Mouse (Mus musculus) cerebellum, postnatal 14 days (tissue): ENCODE measurements around the gene Tmem217.

Experiments used
- DNase-seq, 2 experiments: peaks; one replicate each; pipeline ENCODE4 v3.0.0; 2021; ENCODE audit warnings: mixed read lengths in 2 of 2

Tmem217 gene

DNA sequence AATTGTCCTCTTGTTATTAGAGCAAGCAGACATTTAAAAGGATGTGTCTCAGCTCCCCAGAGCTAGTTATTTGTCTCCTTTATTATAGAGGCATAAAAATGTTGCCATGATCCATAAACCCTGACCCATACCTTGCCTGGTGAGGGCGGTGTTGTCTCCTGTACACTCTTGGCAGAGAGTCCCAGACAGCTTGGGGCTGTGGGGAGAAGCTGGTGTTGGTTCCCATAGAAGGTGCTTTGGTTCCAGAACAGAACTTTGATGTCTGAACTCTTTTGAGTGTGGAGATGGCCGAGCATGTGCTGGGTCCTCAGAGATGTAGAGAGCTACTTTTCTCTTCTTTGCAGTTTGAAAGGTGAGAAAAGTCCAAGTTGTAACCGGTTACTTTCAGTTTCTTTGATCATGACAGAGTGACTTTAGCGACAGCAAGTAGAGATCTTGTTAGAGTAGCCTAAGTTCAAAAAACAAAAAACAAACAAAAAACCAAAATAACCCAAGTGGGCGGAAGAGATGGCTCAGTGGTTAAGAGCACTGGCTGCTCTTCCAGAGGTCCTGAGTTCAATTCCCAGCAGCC, at the start of gene Tmem217:
Tmem217 (minus strand) TSS at position 224 of the 571 bp plus-strand sequence.
- DNase-seq = no peak

GRCm38 (mm10) chr17:29601391-29601790, 49.2 kb upstream of the Tmem217 start:
- no peak for DNase-seq

- peak in 1 of 2 experiments; percentile 43 for DNase-seq
Measured at GRCm38 (mm10) chr17:29599537-29599936, 47.4 kb upstream of the Tmem217 start.

GRCm38 (mm10) chr17:29599051-29599450, 46.9 kb upstream of the Tmem217 start:
- peak in 1 of 2 experiments; percentile 45 for DNase-seq

- DNase-seq = peak in 1 of 2 experiments; percentile 29
Measured at GRCm38 (mm10) chr17:29596771-29597132, 44.6 kb upstream of the Tmem217 start.

DNA sequence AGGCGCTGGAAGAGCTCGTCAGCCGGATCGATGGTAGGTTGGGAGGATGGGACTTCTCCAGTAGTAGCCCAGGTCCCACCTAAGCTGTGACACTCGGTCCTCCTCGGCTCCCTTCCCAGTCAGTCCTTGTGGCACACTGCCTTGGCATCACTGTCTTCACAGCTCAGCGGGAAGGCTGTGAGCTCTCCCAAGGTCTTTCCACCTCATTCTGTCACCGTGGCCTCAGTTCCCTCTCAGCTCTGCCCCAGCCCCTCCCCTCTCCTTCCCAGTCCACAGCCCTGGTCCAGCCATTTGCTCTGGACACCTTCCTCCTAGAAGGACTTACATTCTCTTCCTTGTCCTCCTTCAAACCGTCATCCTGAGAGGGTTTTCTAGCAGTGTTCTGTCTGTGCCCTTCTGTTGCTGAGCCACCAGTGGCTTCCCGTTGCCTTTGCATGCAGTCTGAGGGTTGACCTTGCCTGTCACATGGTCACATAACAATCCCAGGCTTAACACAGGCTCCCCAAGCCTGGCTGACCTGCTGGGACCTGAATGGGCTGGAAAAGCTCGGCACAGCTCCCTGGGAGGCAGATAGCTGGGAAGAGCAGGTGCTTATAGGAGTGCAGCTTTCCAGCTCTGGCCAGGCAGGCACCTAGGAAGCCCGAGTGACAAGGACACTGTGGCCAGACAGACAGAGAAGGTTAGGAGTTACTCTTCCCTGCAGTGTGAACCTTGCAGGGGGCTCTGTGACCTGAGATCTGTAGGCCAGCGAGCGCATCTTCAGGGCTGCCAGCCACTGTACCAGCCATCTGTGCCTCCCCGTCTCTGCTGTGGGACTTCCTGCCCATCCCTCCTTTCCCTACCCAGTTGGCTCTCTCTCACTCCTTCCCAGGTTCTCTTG, 43.9 kb upstream of the Tmem217 start:
- DNase-seq = peak; percentile 76 to 80

GRCm38 (mm10) chr17:29589221-29589898, 37.2 kb upstream of the Tmem217 start:
- DNase-seq = peak in 1 of 2 experiments; percentile 34

DNA sequence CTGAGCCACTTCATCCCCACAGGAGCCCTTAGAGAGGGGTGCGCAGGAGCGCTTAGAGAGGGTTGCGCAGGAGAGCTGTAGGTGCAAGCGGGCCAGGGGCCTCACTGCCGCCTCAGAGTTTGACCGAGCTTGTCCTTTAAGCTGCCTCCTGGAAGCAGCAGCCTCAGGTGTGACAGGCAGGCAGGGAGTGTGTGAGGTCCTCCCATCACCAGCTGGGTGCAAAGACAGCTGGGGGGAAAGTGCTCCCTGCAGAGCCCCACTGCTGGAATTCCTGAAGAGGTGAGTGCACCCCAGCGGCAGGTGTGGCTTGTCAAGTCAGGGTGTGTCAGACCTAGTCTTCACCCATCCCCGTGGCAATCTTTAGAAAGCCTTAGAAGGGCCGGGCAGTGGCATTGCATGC, 34.7 kb upstream of the Tmem217 start:
- DNase-seq = no peak

- no peak for DNase-seq
Measured at GRCm38 (mm10) chr17:29585446-29585845, 33.3 kb upstream of the Tmem217 start.

DNA sequence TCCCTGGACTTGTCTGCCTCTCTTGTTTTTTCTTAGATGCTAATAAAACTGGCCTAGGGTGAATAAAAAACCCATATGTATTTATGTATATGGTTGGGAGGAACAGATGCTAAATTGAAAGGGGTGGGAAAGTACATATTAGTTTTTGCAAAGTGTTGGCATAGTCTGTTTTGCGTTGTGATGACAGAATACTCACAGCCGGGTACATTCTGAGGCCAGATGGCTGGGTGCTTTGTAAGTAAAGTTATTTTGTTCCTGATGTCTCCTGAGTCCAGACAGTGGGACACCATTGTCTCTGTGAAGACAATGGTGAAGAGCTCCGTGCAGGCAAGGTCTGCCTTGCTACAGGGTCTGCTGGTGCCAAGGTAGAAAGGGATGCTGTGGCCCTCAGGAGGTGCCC, 32.6 kb upstream of the Tmem217 start:
- DNase-seq = no peak

DNA sequence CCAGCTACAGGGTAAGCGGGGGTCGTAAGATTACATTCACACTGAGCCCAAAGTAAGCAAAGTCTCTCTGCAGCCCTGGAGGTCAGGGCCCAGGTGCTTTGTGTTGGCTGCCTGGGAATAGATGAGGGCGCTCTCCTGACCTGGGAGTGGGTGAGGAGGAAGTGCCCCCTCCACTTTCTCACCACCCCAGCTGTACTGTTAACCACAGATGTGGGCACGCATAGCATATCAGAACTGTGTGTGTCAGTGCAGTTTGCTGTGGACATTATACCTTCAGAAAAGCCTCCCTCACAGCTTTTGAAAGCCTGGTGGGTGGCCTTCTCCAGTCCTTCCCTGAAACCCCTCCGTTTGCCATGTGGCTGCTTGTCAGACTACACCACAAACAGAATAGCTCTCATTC, 32.1 kb upstream of the Tmem217 start:
- DNase-seq = no peak

- DNase-seq = no peak
Measured at GRCm38 (mm10) chr17:29583569-29583968, 31.4 kb upstream of the Tmem217 start.

DNA sequence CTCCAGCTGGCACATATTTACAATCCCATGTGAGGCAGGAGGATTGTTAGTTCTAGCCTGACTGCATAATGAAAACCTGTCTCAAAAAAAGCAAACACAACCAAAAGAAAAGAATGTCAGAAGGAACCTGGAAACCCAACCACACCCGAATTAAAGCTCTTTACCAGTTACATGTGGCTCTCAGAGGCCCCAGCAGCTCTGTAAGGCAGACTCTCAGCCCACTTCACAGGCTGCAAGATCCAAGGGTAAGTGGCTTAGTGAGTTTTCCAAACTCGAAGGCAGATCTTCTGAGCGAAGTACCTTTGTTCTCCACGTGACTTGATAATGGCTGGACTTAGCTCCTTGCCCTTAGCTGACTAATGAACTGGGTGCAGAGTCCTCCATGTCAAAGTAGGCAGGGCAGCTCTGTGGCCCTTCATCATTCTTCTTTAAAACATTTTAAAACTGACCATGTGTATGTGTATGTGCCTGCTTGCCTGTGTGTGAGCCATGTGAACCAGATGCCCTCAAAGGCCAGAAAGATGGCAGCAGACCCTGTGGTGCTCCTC, 27.5 kb upstream of the Tmem217 start:
- no peak for DNase-seq

- DNase-seq = peak; percentile 31 to 50
Measured at GRCm38 (mm10) chr17:29569831-29570230, 17.6 kb upstream of the Tmem217 start.

GRCm38 (mm10) chr17:29568435-29568834, 16.2 kb upstream of the Tmem217 start:
- no peak for DNase-seq

GRCm38 (mm10) chr17:29565521-29565920, 13.3 kb upstream of the Tmem217 start:
- DNase-seq = no peak

- DNase-seq = no peak
Measured at GRCm38 (mm10) chr17:29558476-29558875, 6.3 kb upstream of the Tmem217 start.

- DNase-seq = no peak
Measured at GRCm38 (mm10) chr17:29556893-29557292, 4.7 kb upstream of the Tmem217 start.

DNA sequence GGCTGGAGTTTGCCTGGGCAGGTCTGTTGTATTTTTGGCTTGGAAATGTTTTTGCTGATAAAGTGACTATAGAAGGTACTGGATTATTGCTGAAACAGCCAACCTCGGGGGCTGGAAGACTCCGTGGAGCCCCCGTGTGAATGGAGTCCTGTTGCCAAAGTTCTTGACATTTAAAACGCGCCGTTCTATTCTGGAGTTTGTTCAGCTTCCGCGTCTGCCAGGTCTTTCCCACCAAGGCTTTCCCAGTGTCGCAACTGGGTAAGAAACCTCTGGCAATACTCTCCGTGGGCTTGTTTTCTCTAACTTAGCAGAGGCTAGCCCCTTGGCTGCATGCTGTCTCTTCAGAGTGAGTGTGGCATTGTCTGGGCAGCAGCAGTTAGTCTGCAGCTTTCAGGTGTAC, 4.3 kb upstream of the Tmem217 start:
- DNase-seq = no peak

DNA sequence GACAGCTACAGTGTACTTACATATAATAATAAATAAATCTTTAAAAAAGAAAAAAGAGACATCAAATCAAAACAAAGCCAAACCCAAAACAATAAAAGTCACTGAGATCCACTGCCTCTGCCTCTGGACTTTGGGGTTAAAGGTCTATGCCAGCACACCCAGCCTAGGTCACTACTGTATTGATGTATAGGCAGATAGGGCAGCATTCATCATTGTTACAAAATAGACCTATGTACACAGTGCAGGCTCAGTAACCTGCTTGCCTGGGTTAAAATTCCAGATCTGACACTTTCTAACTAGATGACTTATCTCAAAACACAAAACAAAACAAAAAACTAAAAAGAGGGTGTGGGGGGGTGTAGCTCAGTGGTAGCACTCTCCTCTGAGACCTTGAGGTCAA, 2.0 kb upstream of the Tmem217 start:
- no peak for DNase-seq

DNA sequence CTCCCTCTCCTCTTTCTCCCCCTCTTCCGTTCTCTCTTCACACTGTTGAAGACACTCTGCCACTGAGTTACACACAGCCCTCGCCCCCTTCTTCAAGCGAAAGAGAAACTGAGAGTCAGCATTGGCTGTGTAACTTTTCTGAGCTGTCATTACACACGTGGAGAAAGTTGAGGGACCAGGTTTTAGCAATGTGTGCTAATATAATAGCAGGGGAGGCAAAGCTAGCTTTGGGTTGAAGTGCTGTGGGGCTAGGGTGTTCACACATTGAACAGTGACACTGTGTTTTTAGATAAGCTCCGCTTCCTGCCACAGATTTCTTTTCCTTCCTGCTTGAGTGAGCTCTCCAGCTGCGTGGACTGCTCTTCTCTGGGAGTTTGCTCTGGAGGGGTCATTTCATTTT, 1.2 kb downstream of the Tmem217 start:
- no peak for DNase-seq

- peak; percentile 97 for DNase-seq
Measured at GRCm38 (mm10) chr17:29549543-29550428, 2.4 kb downstream of the Tmem217 start, which contains the start of the genes Gm17657 and Tbc1d22b. TSS of gene Gm17657 (minus strand) at chr17:29549638. TSS of gene Tbc1d22b (plus strand) at chr17:29549785.
